Mouse (Mus musculus) mouse embryonic stem cell (cell line): ENCODE data around the gene Fbxo41.

Experiments used
- in situ Hi-C, 2 experiments: fragments of 300-500 bp; cut with MboI; formaldehyde crosslinking; loops; 1 replicate in 1 of 2; 3 replicates in 1 of 2; pipeline ENCODE4 v1.14.3; 2019 to 2020; ENCODE audit warnings: low sequenced_read_pairs in 2 of 2, low pct_unique_long_range_greater_than_20kb in 1 of 2, mixed read lengths in 1 of 2; ENCODE audit not compliant: unreplicated experiment in 1 of 2

Fbxo41 gene

GRCm38 (mm10) chr6:85502911-85503250, at the start of gene Fbxo41:
Gene Fbxo41, minus strand, starts transcription at chr6:85502994.
- in situ Hi-C loops: loop anchor here in 1 of 2 experiments (25.0 kb wide), 2 partner anchors 916 to 1791 kb away; partner anchors contain the start of genes Cyp26b1 and Vax2

GRCm38 (mm10) chr6:85547642-85548041, 44.8 kb upstream of the Fbxo41 start:
- in situ Hi-C loops: no loop called here

- in situ Hi-C loops: no loop called here
These were observed 41.6 kb upstream of the Fbxo41 start for GRCm38 (mm10) chr6:85544251-85544881.

GRCm38 (mm10) chr6:85543351-85544175, 40.8 kb upstream of the Fbxo41 start:
- in situ Hi-C loops: no loop called here

- in situ Hi-C loops: loop anchor here in 1 of 2 experiments (25.0 kb wide), 2 partner anchors 936 to 1811 kb away; partner anchors contain the start of genes Cyp26b1 and Vax2
These were observed 20.0 kb upstream of the Fbxo41 start for GRCm38 (mm10) chr6:85522825-85523224.

- in situ Hi-C loops: loop anchor here in 1 of 2 experiments (25.0 kb wide), 2 partner anchors 935 to 1810 kb away; partner anchors contain the start of genes Cyp26b1 and Vax2
These were observed 19.2 kb upstream of the Fbxo41 start for GRCm38 (mm10) chr6:85522026-85522425.

- in situ Hi-C loops: loop anchor here in 1 of 2 experiments (25.0 kb wide), 2 partner anchors 931 to 1806 kb away; partner anchors contain the start of genes Cyp26b1 and Vax2
These were observed 15.4 kb upstream of the Fbxo41 start for GRCm38 (mm10) chr6:85518091-85518693.

GRCm38 (mm10) chr6:85515941-85516340, 13.1 kb upstream of the Fbxo41 start:
- in situ Hi-C loops: loop anchor here in 1 of 2 experiments (25.0 kb wide), 2 partner anchors 929 to 1804 kb away; partner anchors contain the start of genes Cyp26b1 and Vax2

- in situ Hi-C loops: loop anchor here in 1 of 2 experiments (25.0 kb wide), 2 partner anchors 926 to 1801 kb away; partner anchors contain the start of genes Cyp26b1 and Vax2
These were observed 10.7 kb upstream of the Fbxo41 start, which contains the start of gene Egr4 for GRCm38 (mm10) chr6:85513531-85513910. Gene Egr4, minus strand, starts transcription at chr6:85513589.

GRCm38 (mm10) chr6:85512577-85513530, 10.1 kb upstream of the Fbxo41 start:
- in situ Hi-C loops: loop anchor here in 1 of 2 experiments (25.0 kb wide), 2 partner anchors 926 to 1801 kb away; partner anchors contain the start of genes Cyp26b1 and Vax2

- in situ Hi-C loops: loop anchor here in 1 of 2 experiments (25.0 kb wide), 2 partner anchors 925 to 1800 kb away; partner anchors contain the start of genes Cyp26b1 and Vax2
These were observed 9.3 kb upstream of the Fbxo41 start for GRCm38 (mm10) chr6:85512056-85512440.

- in situ Hi-C loops: loop anchor here in 1 of 2 experiments (25.0 kb wide), 2 partner anchors 924 to 1799 kb away; partner anchors contain the start of genes Cyp26b1 and Vax2
These were observed 8.7 kb upstream of the Fbxo41 start for GRCm38 (mm10) chr6:85511286-85512055.

- in situ Hi-C loops: loop anchor here in 1 of 2 experiments (25.0 kb wide), 2 partner anchors 923 to 1798 kb away; partner anchors contain the start of genes Cyp26b1 and Vax2
These were observed 7.7 kb upstream of the Fbxo41 start for GRCm38 (mm10) chr6:85510476-85510875.

GRCm38 (mm10) chr6:85508602-85509001, 5.8 kb upstream of the Fbxo41 start:
- in situ Hi-C loops: loop anchor here in 1 of 2 experiments (25.0 kb wide), 2 partner anchors 921 to 1796 kb away; partner anchors contain the start of genes Cyp26b1 and Vax2

GRCm38 (mm10) chr6:85504908-85505307, 2.1 kb upstream of the Fbxo41 start:
- in situ Hi-C loops: loop anchor here in 1 of 2 experiments (25.0 kb wide), 2 partner anchors 918 to 1793 kb away; partner anchors contain the start of genes Cyp26b1 and Vax2
